Mouse (Mus musculus): ENCODE results near the gene S1pr1. TPM values are rescaled to one million over a fixed set of nuclear protein-coding genes. Genes with fewer than 3 reads are reported as not detected.

The S1pr1 gene
- total and polyA plus RNA-seq, 2 experiments from 2014 or later = 40.9 to 61.1 TPM

DNA sequence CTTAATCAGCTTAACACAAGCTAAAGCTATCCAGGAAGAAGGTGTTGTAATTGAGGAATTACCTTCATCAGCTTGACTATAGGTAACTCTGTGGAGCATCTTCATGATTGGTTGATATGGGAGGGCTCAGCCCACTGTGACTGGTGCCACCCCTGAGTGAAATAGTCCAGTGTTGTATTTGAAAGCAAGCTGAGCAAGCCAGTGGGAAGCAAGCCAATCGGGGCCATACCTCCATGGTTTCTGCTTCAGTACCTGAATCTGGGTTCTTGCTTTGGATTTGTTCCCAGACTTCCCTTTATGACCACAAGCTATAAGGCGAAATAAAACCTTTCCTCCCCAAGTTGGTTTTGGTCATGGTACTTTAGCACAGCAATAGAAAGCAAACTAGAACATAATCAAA is 47.7 kb downstream of the S1pr1 start:
- Histone ChIP-seq H3K9ac (replicated peaks; ENCODE audit: low read length) (no peak overlapping the region), H3K4me3 (ENCODE audit: low read length) (no peak overlapping the region), H3K9me3 (ENCODE audit: low read length) (no peaks in the 10 kb centered on the region), H3K4me1 (ENCODE audit: insufficient read depth, low read length) (no peaks in the 10 kb centered on the region), H3K4me2 (ENCODE audit: low read depth, low read length) (no peak overlapping the region), H3K36me3 (ENCODE audit: insufficient read depth, low read length) (no peaks in the 10 kb centered on the region), H3K27me3 (ENCODE audit: insufficient read depth, low read length) (no peaks in the 10 kb centered on the region), H3K27ac (no peak overlapping the region)
- DNase-seq (ENCODE audit: low spot score) (no peak), ATAC-seq (no peak)
- 81% methylated on average over 2 of the region's 2 CpGs for WGBS
- no peak for TF ChIP-seq CTCF (IDR thresholded peaks at IDR 0.05; ENCODE audit: low read depth)

- DNase-seq (ENCODE audit: low spot score) (no peak), ATAC-seq (no peak)
- no peaks in the 10 kb centered on the region for H3K36me3 ChIP-seq (ENCODE audit: insufficient read depth, low read length)
- WGBS = 55% methylated on average over 8 of the region's 8 CpGs
- TF ChIP-seq CTCF (IDR thresholded peaks at IDR 0.05; ENCODE audit: low read depth) = no peak
- H3K9me3 ChIP-seq (ENCODE audit: low read length) = no peaks in the 10 kb centered on the region
- no peak overlapping the region for H3K4me3 ChIP-seq (ENCODE audit: low read length)
- H3K4me1 ChIP-seq (ENCODE audit: insufficient read depth, low read length) = no peaks in the 10 kb centered on the region
- no peak overlapping the region for H3K27ac ChIP-seq
- H3K9ac ChIP-seq (replicated peaks; ENCODE audit: low read length) = no peak overlapping the region
- H3K27me3 ChIP-seq (ENCODE audit: insufficient read depth, low read length) = no peaks in the 10 kb centered on the region
- H3K4me2 ChIP-seq (ENCODE audit: low read depth, low read length) = no peak overlapping the region
Measured at GRCm38 (mm10) chr3:115666547-115666946, 48.3 kb downstream of the S1pr1 start.

DNA sequence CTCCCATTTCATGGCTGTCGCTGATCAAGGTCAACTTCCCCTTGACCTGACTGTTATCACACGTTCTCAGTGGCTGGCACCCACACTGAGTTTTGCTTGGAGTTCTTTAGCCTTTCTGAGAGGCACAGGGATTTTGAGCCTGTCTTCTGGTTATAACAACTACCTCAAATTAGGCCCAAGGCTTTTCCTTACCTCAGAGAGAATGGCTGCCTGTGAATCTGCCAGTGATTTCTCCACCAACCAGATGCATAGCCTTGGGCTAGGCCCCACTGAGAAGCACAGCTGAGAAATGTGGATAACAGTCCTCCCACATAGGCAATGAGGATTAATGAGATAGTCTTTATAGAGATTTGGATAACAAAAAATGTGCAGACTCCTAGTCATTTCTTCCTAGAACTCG is 50.4 kb downstream of the S1pr1 start:
- Histone ChIP-seq H3K27me3 (ENCODE audit: insufficient read depth, low read length) (no peaks in the 10 kb centered on the region), H3K4me3 (ENCODE audit: low read length) (no peak overlapping the region), H3K36me3 (ENCODE audit: insufficient read depth, low read length) (no peaks in the 10 kb centered on the region), H3K27ac (no peak overlapping the region), H3K4me1 (ENCODE audit: insufficient read depth, low read length) (no peaks in the 10 kb centered on the region), H3K9ac (replicated peaks; ENCODE audit: low read length) (no peak overlapping the region), H3K9me3 (ENCODE audit: low read length) (no peaks in the 10 kb centered on the region), H3K4me2 (ENCODE audit: low read depth, low read length) (no peak overlapping the region)
- 48% methylated on average over 3 of the region's 3 CpGs for WGBS
- ATAC-seq (no peak), DNase-seq (ENCODE audit: low spot score) (peak; percentile 11)
- no peak for TF ChIP-seq CTCF (IDR thresholded peaks at IDR 0.05; ENCODE audit: low read depth)

DNA sequence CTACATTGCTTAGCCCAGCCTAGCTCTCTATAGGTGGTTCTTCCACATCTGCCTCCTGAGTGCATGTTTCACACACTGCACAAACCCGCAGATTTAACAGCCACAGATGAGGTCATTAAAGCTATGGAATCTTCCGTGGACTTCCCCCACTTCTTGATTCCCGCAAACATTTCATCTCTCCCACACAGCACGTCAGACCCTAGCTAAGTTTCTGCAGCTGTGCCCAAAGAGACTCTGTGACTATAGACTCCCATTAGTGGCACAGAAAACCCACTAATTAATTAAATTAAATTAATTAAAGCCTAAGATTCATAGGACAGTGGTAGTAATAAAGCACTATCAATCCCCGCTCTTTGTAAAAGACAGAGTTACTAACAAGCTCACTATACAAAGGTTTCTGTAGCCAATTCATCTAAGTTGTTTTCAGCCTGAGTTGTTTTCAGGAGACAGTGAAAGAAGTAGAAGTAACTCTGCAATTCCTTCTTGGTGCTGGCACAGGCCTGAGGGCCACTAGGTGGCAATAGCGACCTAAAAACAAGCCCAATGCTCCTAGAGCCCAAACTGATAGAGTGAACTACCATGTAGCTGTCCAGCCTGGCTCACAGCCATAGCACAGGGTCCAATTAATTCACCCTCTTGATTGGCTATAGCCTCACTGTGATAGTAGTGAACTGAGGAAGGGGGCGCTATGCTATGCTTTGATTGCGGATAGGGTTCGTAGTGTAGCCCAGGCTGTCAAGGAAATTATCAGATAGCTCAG is 54.0 kb downstream of the S1pr1 start:
- no peak overlapping the region for H3K4me3 ChIP-seq (ENCODE audit: low read length)
- WGBS = 54% methylated on average over 9 of the region's 9 CpGs
- peak; percentile 89 for TF ChIP-seq CTCF (IDR thresholded peaks at IDR 0.05; ENCODE audit: low read depth)
- H3K4me2 ChIP-seq (ENCODE audit: low read depth, low read length) = no peak overlapping the region
- H3K36me3 ChIP-seq (ENCODE audit: insufficient read depth, low read length) = no peaks in the 10 kb centered on the region
- no peak overlapping the region for H3K9ac ChIP-seq (replicated peaks; ENCODE audit: low read length)
- no peaks in the 10 kb centered on the region for H3K4me1 ChIP-seq (ENCODE audit: insufficient read depth, low read length)
- DNase-seq (ENCODE audit: low spot score) = peak; percentile 88
- no peak overlapping the region for H3K27ac ChIP-seq
- no peaks in the 10 kb centered on the region for H3K9me3 ChIP-seq (ENCODE audit: low read length)
- peak; percentile 89 for ATAC-seq
- H3K27me3 ChIP-seq (ENCODE audit: insufficient read depth, low read length) = no peaks in the 10 kb centered on the region

Other genes starting within 250 kb of the S1pr1 start
- gene Dph5, start 172.8 kb upstream of the S1pr1 start, total RNA-seq (2014; rRNA removed) = 9.0 and 11.0 TPM in 2 replicates
- 20.1 and 22.6 TPM in 2 replicates for gene Dph5, start 172.8 kb upstream of the S1pr1 start, polyA plus RNA-seq (2015; fragmentation: Nextera tagmentation; extraction: Ambion mirVana)